Mouse (Mus musculus): ENCODE data around the gene Lcat. TPM values are rescaled to one million over a fixed set of nuclear protein-coding genes. Genes with fewer than 3 reads are reported as not detected.

The Lcat gene
- total RNA-seq, 2 experiments from 2014 or later: 0.23 to 0.33 TPM

DNA sequence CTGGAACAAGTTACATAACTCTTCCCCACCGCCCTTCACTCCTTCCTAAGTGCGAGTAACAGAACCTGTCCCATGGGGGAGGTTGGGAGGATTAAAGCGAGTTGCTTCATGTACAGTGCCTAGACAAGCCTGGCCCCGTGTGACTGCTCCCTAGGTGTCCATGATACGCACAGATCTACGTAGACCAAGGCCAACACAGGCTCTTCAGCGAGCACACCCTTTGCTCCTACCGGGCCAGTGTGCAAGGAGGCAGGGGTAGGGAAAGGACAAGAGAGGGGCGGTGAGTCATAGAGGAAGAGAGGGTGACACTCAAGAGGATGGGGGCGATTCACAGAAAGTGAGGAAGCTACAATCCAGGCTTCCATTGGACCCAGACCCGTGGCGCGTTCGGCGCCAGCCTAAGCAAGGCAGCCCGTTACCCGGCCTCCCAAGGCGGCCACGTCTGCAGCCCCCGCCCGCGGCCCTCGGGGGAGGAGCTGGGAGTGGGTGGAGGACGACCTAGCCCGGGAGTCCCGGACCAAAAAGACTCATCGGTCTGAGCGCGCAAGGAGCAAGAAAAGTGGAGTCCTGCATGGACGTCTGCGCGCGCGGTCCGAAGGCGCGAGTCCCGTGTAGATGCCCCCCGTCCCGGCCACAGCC, 22.2 kb upstream of the Lcat start:
- H3K4me3 ChIP-seq: peak overlapping the region; percentile 84
- H3K27ac ChIP-seq: peak overlapping the region; percentile 93
- DNase-seq: peak; percentile 81
- no peak for TF ChIP-seq CTCF (IDR thresholded peaks at IDR 0.05)
- intact Hi-C loops (cut with DNase I): no loop called here

DNA sequence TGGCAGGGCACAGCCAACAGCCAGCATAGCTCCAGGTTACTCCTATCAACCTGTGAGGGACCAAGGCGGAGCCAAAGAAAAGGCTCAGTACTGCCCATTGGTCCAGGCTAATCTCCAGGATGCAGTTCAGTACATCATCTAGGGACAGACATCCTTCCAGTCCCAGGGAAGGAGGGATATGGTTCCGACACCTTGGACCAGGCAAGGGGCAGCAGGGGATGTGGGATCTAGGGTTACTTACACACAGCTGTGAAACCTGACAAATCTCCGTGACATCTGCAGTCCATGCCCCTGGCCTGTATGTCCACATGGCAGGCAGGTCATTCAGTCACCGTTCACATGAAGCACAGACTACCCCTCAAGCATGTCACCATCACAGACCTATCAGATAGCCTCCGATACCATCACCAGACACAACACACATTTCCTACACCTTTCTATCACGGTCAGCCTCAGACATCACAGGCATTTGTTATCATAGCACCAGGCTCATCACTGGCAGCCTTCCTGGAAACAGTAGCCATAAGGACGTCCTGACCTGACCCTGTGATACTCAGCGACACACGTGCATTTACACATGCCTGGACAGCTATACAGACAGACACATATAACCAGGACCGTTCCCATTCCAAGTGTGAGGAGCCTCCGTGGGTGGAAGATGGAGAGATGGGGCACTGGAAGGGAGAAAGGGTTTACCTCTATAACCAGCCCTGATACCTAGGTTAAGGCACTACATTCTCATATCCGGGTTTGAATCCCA, 21.5 kb upstream of the Lcat start:
- intact Hi-C loops (cut with DNase I): no loop called here
- Histone ChIP-seq H3K4me3 (peak overlapping the region; percentile 84), H3K27ac (peak overlapping the region; percentile 93)
- no peak for TF ChIP-seq CTCF (IDR thresholded peaks at IDR 0.05)
- no peak for DNase-seq

DNA sequence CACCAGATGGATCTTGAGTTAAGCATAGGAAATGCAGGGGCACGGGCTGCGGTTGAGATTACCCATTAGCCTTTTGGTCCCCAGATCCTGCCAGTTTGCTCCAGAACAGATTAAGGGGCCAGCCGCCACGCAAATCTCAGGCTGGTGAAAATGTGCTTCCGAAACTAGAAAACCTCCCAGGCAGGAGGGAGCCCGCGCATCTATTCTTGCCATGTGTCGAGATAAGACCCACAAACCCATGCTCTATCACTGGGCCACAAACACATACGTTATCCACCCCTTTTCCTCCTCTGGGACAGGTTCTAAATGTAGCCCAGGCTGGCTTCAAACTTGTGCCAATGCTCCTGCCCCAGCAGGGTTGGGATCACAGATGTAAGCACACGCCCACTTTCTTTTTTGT, 18.4 kb upstream of the Lcat start:
- DNase-seq: no peak
- no peak for TF ChIP-seq CTCF (IDR thresholded peaks at IDR 0.05)
- Histone ChIP-seq H3K4me3 (no peak overlapping the region), H3K27ac (no peak overlapping the region)
- intact Hi-C loops (cut with DNase I): no loop called here

DNA sequence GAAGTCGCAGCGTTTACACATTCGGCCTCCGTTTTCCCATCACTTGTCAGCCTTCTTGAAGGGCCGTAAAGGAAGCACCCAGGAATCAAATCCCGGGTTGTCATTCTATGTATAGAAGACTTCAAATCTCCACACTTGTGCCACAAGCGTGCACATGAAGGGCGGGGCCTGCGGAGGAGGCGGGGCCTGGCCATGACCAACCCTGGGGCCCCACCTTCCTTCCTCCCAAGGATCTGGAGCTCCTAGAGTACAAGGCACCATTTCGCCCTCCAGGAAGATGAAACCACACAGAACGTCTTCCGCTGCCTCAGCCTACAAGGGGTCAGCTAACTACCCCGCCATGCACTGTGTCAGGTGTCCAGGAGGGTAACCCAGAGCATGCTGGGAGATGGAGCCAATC, 17.9 kb upstream of the Lcat start:
- H3K4me3 ChIP-seq: no peak overlapping the region
- no peak for DNase-seq
- no peak overlapping the region for H3K27ac ChIP-seq
- TF ChIP-seq CTCF (IDR thresholded peaks at IDR 0.05): no peak
- intact Hi-C loops (cut with DNase I): no loop called here

DNA sequence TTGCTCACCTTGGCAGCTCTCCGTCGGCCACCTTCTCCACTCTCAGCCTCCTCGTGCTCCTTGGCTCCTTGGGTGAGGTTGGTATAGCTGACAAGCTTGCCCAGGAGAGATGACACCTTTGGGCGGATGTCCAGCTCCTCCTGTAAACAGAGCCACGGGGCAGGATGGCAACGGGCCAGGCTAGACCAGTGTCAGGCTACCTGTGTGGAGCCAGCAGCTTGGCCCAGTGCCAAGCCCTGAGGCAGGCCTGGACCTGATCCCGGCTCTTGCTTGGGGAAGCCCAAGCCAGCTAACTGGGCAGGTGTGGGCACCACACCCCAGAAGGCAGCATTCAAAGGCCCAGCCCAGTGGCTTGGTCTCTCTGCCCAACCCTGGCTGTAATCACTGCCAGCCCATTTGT, 16.2 kb upstream of the Lcat start:
- intact Hi-C loops (cut with DNase I): no loop called here
- no peak for TF ChIP-seq CTCF (IDR thresholded peaks at IDR 0.05)
- DNase-seq: peak; percentile 95
- H3K27ac ChIP-seq: peak overlapping the region; percentile 80
- no peak overlapping the region for H3K4me3 ChIP-seq

DNA sequence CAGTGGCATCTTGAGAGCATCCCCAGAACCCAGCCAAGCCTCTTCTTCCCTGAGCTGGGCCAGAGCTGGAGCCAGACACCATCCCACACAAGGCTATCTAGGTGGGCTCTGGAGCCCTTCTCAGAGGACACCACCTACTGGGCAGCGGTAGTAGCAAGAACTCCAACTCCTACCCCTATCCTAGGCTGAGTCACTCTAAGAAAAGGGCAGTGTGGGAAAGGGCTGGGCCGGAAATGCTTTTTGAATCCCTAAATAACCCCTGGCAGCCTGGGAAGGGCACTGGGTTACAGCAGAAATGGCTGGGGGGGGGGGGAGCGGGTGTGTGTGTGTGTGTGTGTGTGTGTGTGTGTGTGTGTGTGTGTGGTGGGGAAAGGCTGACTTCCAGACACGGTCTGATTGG, 14.6 kb upstream of the Lcat start:
- peak; percentile 50 for TF ChIP-seq CTCF (IDR thresholded peaks at IDR 0.05)
- peak; percentile 61 for DNase-seq
- Histone ChIP-seq H3K27ac (peak overlapping the region; percentile 80), H3K4me3 (peak overlapping the region; percentile 15; the same call in 1 of the 2 replicates)
- intact Hi-C loops (cut with DNase I): no loop called here

DNA sequence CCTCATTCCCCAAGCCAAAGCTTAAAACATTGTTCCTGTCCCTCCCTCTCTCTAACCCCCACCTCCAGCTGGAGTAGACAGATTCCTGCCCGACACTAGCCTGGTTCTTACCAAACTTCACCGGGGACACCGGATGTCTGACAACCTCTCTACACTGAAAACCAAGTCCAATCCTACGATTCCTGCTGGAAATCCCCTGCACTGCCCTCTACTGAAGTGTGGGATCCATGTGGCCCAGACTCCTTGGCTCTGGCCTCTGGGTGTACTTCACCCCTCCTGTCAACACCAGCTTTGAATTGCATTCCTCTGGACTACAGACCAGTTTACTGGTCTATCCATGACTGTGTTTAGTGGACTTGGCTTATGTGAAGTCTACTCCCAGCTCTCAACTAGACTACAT, 13.4 kb upstream of the Lcat start:
- Histone ChIP-seq H3K27ac (peak overlapping the region; percentile 46), H3K4me3 (no peak overlapping the region)
- DNase-seq: no peak
- intact Hi-C loops (cut with DNase I): no loop called here
- no peak for TF ChIP-seq CTCF (IDR thresholded peaks at IDR 0.05)

DNA sequence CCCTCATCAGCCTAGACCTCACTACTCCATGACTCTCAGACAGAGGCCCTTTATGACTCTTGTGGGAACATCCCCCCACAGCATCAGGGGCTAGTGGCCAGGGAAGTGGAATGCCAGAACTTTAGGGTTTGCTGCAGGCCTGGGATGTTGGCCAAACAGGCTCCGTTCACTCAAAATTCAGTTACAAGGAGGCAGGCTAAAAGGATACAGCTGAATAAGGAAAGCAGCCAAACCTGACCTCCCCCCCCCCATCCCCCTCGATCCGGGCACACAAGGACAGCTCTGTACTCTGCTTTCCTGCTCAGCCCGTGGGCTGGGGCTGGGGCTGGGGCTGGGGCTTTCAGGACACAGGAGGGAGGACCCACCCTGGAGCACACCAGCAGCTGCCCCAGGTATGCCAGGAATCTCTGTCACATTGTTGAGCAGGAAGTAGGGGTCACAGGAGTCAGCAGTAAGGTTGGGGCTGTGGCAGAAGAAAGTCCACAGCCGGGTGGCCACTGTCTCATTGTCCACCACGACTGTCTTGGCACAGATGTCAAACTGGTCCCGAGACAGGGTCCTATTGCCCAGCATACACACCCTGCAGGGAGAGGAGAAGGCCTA, 8.0 kb upstream of the Lcat start:
- Histone ChIP-seq H3K4me3 (no peak overlapping the region), H3K27ac (peak overlapping the region; percentile 68)
- no peak for DNase-seq
- intact Hi-C loops (cut with DNase I): no loop called here
- TF ChIP-seq CTCF (IDR thresholded peaks at IDR 0.05): no peak

DNA sequence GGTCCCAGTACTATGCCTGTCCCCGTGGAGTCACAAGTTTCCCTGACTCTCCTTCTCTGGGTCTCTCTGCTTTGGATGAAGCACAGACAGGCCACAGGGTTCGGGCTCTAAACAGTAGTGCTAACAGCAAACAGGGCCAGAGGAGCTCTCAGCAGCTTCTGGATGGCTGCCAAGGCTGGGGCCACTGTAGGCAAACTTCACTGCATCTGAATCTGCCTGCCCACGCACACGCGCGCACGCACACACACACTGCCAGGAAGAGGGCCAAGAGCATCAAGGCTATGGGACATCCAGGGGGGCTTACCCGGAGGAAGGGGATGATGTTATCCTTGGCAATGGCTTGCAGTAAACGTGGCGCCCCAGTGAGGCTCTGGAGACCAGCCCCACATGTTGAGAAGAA, 6.2 kb upstream of the Lcat start:
- H3K27ac ChIP-seq: 0 out of 2 replicates have a peak overlapping the region, but pooled peaks have one; percentile 3
- intact Hi-C loops (cut with DNase I): no loop called here
- no peak overlapping the region for H3K4me3 ChIP-seq
- no peak for DNase-seq
- no peak for TF ChIP-seq CTCF (IDR thresholded peaks at IDR 0.05)

DNA sequence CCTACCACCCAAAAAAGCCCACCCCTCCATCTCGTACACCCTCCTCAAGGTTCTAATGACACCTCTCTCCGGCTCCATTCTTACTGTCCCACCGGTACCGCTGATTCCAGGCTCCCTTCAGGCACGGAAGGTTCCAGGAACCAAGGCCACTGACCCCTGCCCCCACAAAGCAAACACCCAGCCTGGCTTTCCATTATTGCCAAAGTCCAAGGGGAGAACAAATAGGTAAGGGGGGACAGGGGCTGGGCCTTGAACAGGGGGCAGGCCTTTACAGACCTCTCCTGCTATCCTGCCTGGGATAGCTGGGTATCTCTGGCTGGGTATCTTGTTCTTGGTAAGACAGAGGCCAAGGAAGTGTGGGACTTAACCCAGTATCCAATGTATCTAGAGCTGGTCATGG, 640 bp downstream of the Lcat start:
- no peak for TF ChIP-seq CTCF (IDR thresholded peaks at IDR 0.05)
- intact Hi-C loops (cut with DNase I): no loop called here
- Histone ChIP-seq H3K27ac (no peak overlapping the region), H3K4me3 (no peak overlapping the region)
- no peak for DNase-seq

DNA sequence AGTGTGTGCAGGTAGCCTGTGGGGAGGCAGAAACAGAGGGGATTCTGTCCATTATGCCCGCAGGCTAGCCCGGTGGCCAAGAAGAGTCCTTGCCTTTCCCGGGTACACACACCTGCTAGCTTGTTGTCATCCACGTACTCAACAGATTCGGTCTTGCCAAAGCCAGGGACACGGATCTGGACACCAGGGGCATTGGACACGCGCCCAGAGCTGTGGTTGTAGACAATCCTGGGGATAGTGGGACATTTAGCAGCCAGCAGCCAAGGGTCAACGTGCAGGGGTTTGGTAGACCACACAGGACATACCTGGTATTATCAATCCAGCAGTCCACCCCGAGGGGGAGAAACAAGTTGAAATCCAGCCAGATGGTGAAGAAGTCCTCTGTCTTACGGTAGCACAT, 1.2 kb downstream of the Lcat start:
- intact Hi-C loops (cut with DNase I): no loop called here
- no peak overlapping the region for H3K4me3 ChIP-seq
- TF ChIP-seq CTCF (IDR thresholded peaks at IDR 0.05): no peak
- no peak overlapping the region for H3K27ac ChIP-seq
- no peak for DNase-seq

DNA sequence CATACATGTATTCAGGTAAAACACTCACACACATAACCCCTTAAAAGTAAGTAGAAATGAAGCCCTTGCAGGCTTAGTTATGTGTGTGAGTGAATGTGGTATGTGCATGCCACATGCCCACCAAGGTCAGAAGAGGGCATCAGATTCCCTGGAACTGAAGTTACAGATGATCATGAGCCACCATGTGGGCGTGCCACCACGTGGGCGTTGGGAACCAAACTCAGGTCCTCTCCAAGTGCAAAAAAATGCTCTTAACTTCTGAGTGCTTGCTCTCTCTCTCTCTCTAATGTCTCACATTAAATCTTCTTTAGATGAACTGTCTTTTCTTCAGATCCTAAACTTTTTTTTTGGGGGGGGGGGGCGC, 4.9 kb downstream of the Lcat start, which contains the start of gene Psmb10:
Gene Psmb10 (minus strand): TSS at position 139 of the 364 bp plus-strand sequence.
- intact Hi-C loops (cut with DNase I): loop anchor here (5.0 kb wide), 1 partner anchor 74 kb away; the partner anchor contains the start of gene Ddx28
- Histone ChIP-seq H3K27ac (peak within 1 kb of the TSS; percentile 94), H3K4me3 (peak within 1 kb of the TSS; percentile 86)
- no peak; the same call in 1 of the 2 replicates for TF ChIP-seq CTCF (IDR thresholded peaks at IDR 0.05)
- no peak for DNase-seq
